Mouse (Mus musculus) G1E (cell line): ENCODE measurements around the gene Hamp2.

ENCODE experiments used
- CTCF ChIP-seq: IDR thresholded peaks from 2 replicates; pipeline ENCODE4 v1.5.1; 2012; ENCODE audit warnings: low read depth, low read length, inconsistent platforms, mixed read lengths
- GATA1 ChIP-seq: IDR thresholded peaks from 2 replicates; pipeline ENCODE4 v1.6.1; 2012; ENCODE audit warnings: borderline replicate concordance, low read length, inconsistent platforms, mixed read lengths
- GATA2 ChIP-seq: IDR thresholded peaks from 2 replicates; pipeline ENCODE4 v1.6.1; 2012; ENCODE audit warnings: low read depth, low read length, inconsistent platforms, borderline replicate concordance
- POLR2AphosphoS5 ChIP-seq: IDR thresholded peaks from 2 replicates; pipeline ENCODE4 v1.6.1; 2012; ENCODE audit warnings: low read depth, low read length, inconsistent platforms; ENCODE audit not compliant: insufficient replicate concordance
- TAL1 ChIP-seq: conservative IDR thresholded peaks from 2 replicates; pipeline ENCODE4 v1.6.1; 2012; ENCODE audit warnings: low read depth, low read length, inconsistent platforms, mixed read lengths

GRCm38 (mm10) chr7:30956756-30957366 is 32.4 kb upstream of the Hamp2 start, which contains the start of gene Usf2:
- TF ChIP-seq CTCF (no peak), POLR2AphosphoS5 (no peak), GATA1 (no peak), TAL1 (no peak), GATA2 (no peak)
